Mouse (Mus musculus) spleen, embryonic (tissue): ENCODE data around the gene Ms4a4a.

Experiments
- CTCF ChIA-PET: fragments of 350-600 bp; sonication (Branson Sonifier 250); formaldehyde crosslinking; loops from one replicate; lab custom pipeline; 2022; lab: Charles Lee

Gene Ms4a4a

GRCm38 (mm10) chr19:11375273-11375672 is at the start of gene Ms4a4a:
Gene Ms4a4a, plus strand, starts transcription at chr19:11375523.
- CTCF ChIA-PET = interaction anchor here (1.4 kb wide), 1 partner anchor 9 kb away, joined by 4 read pairs; no protein-coding TSS in a partner anchor

- CTCF ChIA-PET = interaction anchor here (0.9 kb wide), 1 partner anchor 316 kb away, joined by 3 read pairs; no protein-coding TSS in a partner anchor
These were observed 39.4 kb upstream of the Ms4a4a start, which contains the start of gene Ms4a7 for GRCm38 (mm10) chr19:11335932-11336331. Gene Ms4a7, minus strand, starts transcription at chr19:11336146.

GRCm38 (mm10) chr19:11343147-11343546 is 32.2 kb upstream of the Ms4a4a start:
- CTCF ChIA-PET = no interaction called here

GRCm38 (mm10) chr19:11343992-11344391 is 31.3 kb upstream of the Ms4a4a start:
- CTCF ChIA-PET = interaction anchor here (0.7 to 0.8 kb wide), 2 partner anchors 199 to 491 kb away, joined by 6 to 11 read pairs; no protein-coding TSS in a partner anchor

GRCm38 (mm10) chr19:11349698-11350481 is 25.4 kb upstream of the Ms4a4a start:
- CTCF ChIA-PET = interaction anchor here (1.0 kb wide), 1 partner anchor 21 kb away, joined by 3 read pairs; no protein-coding TSS in a partner anchor

GRCm38 (mm10) chr19:11351878-11352277 is 23.4 kb upstream of the Ms4a4a start:
- CTCF ChIA-PET = interaction anchor here (0.7 kb wide), 1 partner anchor 98 kb away, joined by 8 read pairs; no protein-coding TSS in a partner anchor

- CTCF ChIA-PET = no interaction called here
These were observed 19.6 kb upstream of the Ms4a4a start for GRCm38 (mm10) chr19:11355730-11356129.

- CTCF ChIA-PET = interaction anchor here (0.6 to 1.0 kb wide), 2 partner anchors 128 to 243 kb away, joined by 3 read pairs; no protein-coding TSS in a partner anchor
These were observed 15.2 kb upstream of the Ms4a4a start for GRCm38 (mm10) chr19:11360106-11360505.

- CTCF ChIA-PET = interaction anchor here (0.7 to 1.0 kb wide), 3 partner anchors 30 to 125 kb away, joined by 3 to 4 read pairs (median 3); no protein-coding TSS in a partner anchor
These were observed 13.3 kb upstream of the Ms4a4a start for GRCm38 (mm10) chr19:11362002-11362401.

- CTCF ChIA-PET = no interaction called here
These were observed 7.0 kb upstream of the Ms4a4a start for GRCm38 (mm10) chr19:11368310-11368709.

GRCm38 (mm10) chr19:11371181-11371580 is 4.1 kb upstream of the Ms4a4a start:
- CTCF ChIA-PET = interaction anchor here (0.6 to 1.1 kb wide), 4 partner anchors 22 to 240 kb away, joined by 3 to 4 read pairs (median 3); no protein-coding TSS in a partner anchor

GRCm38 (mm10) chr19:11376399-11376798 is 1.1 kb downstream of the Ms4a4a start:
- CTCF ChIA-PET = no interaction called here

GRCm38 (mm10) chr19:11387109-11387508 is 11.8 kb downstream of the Ms4a4a start:
- CTCF ChIA-PET = interaction anchor here (1.3 kb wide), 1 partner anchor 20 kb away, joined by 4 read pairs; no protein-coding TSS in a partner anchor

- CTCF ChIA-PET = interaction anchor here (0.6 to 1.3 kb wide), 3 partner anchors 9 to 113 kb away, joined by 3 to 4 read pairs (median 3); no protein-coding TSS in a partner anchor
These were observed 12.4 kb downstream of the Ms4a4a start for GRCm38 (mm10) chr19:11387685-11388084.

GRCm38 (mm10) chr19:11388949-11389348 is 13.6 kb downstream of the Ms4a4a start:
- CTCF ChIA-PET = no interaction called here

GRCm38 (mm10) chr19:11395769-11396168 is 20.4 kb downstream of the Ms4a4a start:
- CTCF ChIA-PET = no interaction called here

- CTCF ChIA-PET = interaction anchor here (0.5 to 0.6 kb wide), 2 partner anchors 43 to 206 kb away, joined by 3 read pairs; no protein-coding TSS in a partner anchor
These were observed 29.2 kb downstream of the Ms4a4a start, which contains the start of gene Ms4a4c for GRCm38 (mm10) chr19:11404527-11404926. Gene Ms4a4c, plus strand, starts transcription at chr19:11404770.

- CTCF ChIA-PET = interaction anchor here (0.9 kb wide), 1 partner anchor 25 kb away, joined by 3 read pairs; no protein-coding TSS in a partner anchor
These were observed 32.1 kb downstream of the Ms4a4a start for GRCm38 (mm10) chr19:11407428-11407827.

GRCm38 (mm10) chr19:11408591-11408990 is 33.3 kb downstream of the Ms4a4a start:
- CTCF ChIA-PET = interaction anchor here (0.9 kb wide), 1 partner anchor 26 kb away, joined by 3 read pairs; no protein-coding TSS in a partner anchor

- CTCF ChIA-PET = no interaction called here
These were observed 36.3 kb downstream of the Ms4a4a start for GRCm38 (mm10) chr19:11411640-11412039.

GRCm38 (mm10) chr19:11414084-11414483 is 38.8 kb downstream of the Ms4a4a start:
- CTCF ChIA-PET = interaction anchor here (0.6 kb wide), 1 partner anchor 30 kb away, joined by 3 read pairs; no protein-coding TSS in a partner anchor

GRCm38 (mm10) chr19:11415581-11415980 is 40.3 kb downstream of the Ms4a4a start:
- CTCF ChIA-PET = no interaction called here
